Mouse (Mus musculus) gastrocnemius, adult 2 months (tissue): ENCODE measurements around the gene Srrt. TPM values are rescaled to one million over a fixed set of nuclear protein-coding genes. Genes with fewer than 3 reads are reported as not detected.

Experiments
- DNase-seq: peaks from one replicate; pipeline ENCODE4 v3.0.0; 2022
- H3K27ac ChIP-seq: fragments of 200-600 bp; 2 replicates; pipeline ENCODE4 v1.8.1; 2022; ENCODE audit warnings: mild to moderate bottlenecking
- H3K4me3 ChIP-seq: fragments of 200-600 bp; 2 replicates; pipeline ENCODE4 v1.8.1; 2022; ENCODE audit warnings: mild to moderate bottlenecking, moderate library complexity
- CTCF ChIP-seq: fragments of 200-600 bp; IDR thresholded peaks from 2 replicates; pipeline ENCODE4 v1.8.1; 2022; ENCODE audit warnings: antibody characterized with exemption, mild to moderate bottlenecking, moderate library complexity
- intact Hi-C: fragments of 180-260 bp; cut with DNase I; formaldehyde crosslinking; loops from one replicate; pipeline ENCODE4 v1.15.1; 2025
- total RNA-seq, 2 experiments: library from RNA; stranded (reverse); gene quantifications; 2 replicates each; pipeline ENCODE4 v1.2.3; 2021

The Srrt gene
- total RNA-seq, 2 experiments from 2014 or later, result 38.7 to 46.2 TPM

DNA sequence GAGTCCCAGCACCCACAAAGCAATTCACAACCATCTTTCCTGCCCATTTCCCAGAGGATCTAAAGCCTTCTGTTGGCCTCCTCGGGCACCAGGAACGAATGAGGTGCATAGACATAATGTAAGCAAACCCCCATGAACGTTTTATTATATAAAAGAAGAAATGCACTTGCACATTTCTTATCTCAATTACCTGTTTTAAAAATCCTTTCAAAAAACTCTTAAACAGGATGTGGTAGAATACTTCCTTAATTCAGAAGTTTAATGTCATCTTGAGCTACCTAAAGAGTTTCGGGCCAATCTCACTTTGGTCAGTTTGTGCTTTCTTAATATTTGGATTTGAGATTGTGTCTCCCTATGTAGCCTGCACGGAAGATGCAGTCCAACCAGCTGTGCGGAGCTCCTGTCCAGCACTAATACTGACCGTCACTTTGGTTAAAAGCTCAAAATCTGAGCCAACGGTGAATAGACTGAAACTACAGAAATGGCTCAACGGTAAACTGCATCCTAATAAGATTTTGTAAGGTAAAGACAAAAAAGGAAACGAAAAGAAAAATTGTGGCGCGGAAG, 952 bp downstream of the Srrt start:
- DNase-seq, result no peak
- no peak for TF ChIP-seq CTCF
- H3K4me3 ChIP-seq, result peak overlapping the region; percentile 97
- intact Hi-C loops, result loop anchor here (2.0 to 5.0 kb wide), 2 partner anchors 14 to 196 kb away; partner anchors contain the start of gene Pop7
- peak overlapping the region; percentile 95 for H3K27ac ChIP-seq

DNA sequence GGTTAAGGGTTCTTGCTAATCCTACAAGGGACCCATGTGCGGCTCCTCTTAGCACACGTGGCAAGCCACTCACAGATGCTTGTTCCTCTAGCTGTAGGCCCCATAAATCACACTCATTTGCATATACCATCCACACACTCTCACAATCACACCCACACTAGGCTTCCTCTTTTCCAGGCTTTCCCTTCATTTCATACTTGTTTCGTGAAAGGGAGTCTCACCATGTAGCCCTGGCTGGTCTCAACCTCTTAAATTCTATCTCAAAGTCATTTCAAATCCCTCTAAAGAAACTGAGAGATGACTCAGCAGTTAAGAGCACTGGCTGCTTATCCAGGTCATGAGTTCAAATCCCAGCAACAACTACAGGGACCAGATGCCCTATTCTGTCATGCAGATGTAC, 1.7 kb downstream of the Srrt start:
- H3K4me3 ChIP-seq, result peak overlapping the region; percentile 97
- H3K27ac ChIP-seq, result peak overlapping the region; percentile 95; the same call in 1 of the 2 replicates
- intact Hi-C loops, result loop anchor here (2.0 to 5.0 kb wide), 2 partner anchors 13 to 196 kb away; partner anchors contain the start of gene Pop7
- TF ChIP-seq CTCF, result no peak
- no peak for DNase-seq

DNA sequence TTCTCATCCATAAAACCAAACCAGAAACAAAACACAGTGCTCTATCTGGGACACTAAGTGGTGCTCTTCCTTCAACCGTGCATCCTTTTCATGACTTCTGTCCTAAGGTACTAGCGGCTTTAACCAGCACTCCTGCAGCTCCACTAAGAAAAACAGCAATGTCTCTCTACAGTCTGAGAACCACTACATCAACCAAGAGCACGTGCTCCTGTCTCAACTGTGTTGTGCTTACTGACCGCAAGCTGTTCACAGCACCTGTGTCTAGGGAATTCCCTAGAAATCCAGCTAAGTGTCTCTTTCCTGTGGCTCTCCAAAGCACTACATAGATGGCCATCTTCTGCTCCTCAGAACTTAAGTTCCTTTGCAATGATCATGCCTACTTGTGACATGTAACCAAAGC, 2.7 kb downstream of the Srrt start:
- Histone ChIP-seq H3K4me3 (no peak overlapping the region), H3K27ac (0 out of 2 replicates have a peak overlapping the region, but pooled peaks have one; percentile 24)
- DNase-seq, result no peak
- intact Hi-C loops, result loop anchor here (5.0 kb wide), 1 partner anchor 197 kb away; the partner anchor contains the start of gene Pop7
- no peak for TF ChIP-seq CTCF

DNA sequence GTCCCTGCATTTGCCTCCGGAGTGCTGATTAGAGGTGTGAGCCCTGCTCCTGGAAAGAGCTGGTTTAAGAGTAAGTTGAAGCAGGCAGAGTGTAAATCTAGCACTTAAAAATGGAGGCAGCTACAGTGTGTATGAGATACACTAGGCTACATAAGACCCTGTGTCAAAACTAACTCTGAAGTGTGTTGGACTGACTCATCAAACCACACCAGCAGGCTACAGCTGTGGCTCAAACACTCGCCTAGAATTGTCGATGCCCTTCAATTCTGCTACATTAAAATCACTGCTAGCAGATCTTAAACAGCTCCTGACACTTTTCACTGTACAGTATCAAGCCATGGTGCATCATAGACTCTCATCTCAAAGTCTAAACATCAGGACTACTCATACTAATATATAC, 3.3 kb downstream of the Srrt start:
- TF ChIP-seq CTCF, result no peak
- no peak overlapping the region for H3K4me3 ChIP-seq
- no peak overlapping the region for H3K27ac ChIP-seq
- intact Hi-C loops, result no loop called here
- DNase-seq, result no peak

DNA sequence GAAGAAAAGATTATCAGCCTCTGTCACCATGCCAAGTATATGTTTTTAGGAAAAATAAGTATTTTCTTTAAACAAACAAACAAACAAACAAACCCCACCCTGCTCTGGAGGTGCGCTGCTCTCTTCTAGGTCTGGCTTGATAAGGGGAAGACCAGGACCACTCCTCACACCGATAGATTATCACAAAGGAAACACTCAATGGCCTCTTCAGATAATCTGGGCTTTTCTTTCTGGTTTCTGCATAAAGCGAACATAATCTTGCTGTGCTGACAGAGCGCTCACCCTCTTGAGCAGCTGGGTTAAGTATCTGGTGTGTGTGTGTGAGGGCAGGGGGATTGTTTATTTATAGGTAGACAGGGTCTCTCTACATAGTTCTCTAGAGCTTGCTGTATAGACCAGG, 3.9 kb downstream of the Srrt start:
- TF ChIP-seq CTCF, result no peak
- DNase-seq, result no peak

DNA sequence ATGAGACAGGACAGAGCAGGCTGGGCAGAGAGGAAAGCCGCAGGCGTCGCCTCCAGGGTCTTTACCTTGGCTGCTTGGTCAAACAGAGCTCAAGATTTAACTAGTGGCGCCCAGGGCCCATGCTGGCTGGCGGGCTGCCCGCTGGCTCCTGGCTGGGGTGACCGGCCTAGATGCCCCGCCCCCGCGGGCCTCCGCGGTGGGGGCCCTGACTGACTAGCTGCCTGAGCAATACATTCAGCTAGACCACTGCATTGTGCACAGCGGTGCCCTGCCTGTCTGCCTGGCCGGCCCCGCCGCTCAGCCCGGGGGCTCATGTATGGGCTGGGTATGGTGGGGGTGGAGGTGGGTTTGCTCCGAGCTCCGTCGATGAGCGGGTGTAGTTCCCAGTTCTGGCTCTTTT, 6.2 kb downstream of the Srrt start:
- TF ChIP-seq CTCF, result no peak
- H3K27ac ChIP-seq, result no peak overlapping the region
- intact Hi-C loops, result no loop called here
- DNase-seq, result no peak
- H3K4me3 ChIP-seq, result no peak overlapping the region

More for the DNA sequence above, 3.9 kb downstream of the Srrt start:
- Histone ChIP-seq H3K4me3 (no peak overlapping the region), H3K27ac (no peak overlapping the region)
- intact Hi-C loops, result no loop called here

DNA sequence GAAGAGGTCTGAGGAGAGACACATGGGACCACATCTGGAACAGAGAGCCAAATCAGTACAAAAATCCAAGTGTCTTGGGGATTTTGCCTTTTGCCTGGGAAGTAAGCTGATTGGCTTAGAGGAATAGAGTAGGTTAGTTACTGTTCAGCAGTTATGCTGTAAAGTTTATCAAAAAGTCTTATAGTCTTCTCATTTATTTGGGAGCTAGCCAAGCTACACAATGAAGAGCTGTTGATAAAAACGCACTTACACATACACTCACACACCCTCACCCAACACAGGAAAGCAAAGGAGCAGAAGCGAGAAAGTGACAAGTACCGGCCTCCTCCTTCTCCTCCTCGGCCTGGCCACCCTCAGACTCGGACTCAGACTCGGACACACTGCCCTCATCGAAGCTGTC, 8.2 kb downstream of the Srrt start:
- no peak for TF ChIP-seq CTCF
- intact Hi-C loops, result no loop called here
- no peak for DNase-seq
- H3K27ac ChIP-seq, result no peak overlapping the region
- H3K4me3 ChIP-seq, result no peak overlapping the region

DNA sequence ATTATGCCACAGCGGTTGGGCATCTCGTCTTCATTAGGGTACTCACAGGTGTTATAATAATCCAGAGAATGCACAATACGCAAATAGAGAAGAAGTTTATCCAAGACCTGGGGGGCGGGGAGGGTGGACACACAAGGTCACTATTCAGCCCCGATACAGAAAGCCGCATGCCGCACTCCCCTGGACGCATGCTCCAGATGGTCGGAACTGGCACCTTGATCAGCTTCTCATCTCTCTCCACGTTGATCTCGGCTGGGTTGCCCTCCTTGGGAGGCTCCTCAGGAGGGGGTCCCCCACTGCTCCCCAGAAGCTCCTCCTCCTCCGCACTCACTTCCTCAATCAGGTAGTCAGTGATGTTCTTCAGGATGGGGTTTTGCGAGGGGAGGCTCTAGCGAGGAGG, 10.3 kb downstream of the Srrt start:
- no peak for TF ChIP-seq CTCF

DNA sequence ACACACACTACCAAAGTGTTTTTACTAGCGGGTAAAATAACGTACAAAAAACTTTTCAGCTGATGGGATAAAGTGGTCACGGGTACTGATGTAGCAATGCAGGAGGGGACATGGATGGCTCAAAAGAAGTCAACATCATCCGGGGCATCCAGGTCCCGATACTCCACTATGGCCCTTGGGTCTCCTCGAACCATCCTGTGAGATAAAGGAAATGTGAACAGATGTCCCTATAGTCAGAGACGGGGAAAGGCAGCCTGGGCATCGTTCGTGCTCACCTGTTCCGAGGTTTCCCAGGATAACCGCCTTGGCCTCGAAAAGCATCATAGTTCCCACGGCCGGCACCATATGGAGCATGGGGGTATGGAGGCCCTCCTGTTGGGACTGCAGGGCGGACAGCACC, 11.8 kb downstream of the Srrt start:
- intact Hi-C loops, result no loop called here
- TF ChIP-seq CTCF, result no peak
- H3K27ac ChIP-seq, result no peak overlapping the region
- no peak overlapping the region for H3K4me3 ChIP-seq
- DNase-seq, result no peak

More for the DNA sequence above, 10.3 kb downstream of the Srrt start:
- Histone ChIP-seq H3K27ac (no peak overlapping the region), H3K4me3 (no peak overlapping the region)
- DNase-seq, result no peak
- intact Hi-C loops, result no loop called here

DNA sequence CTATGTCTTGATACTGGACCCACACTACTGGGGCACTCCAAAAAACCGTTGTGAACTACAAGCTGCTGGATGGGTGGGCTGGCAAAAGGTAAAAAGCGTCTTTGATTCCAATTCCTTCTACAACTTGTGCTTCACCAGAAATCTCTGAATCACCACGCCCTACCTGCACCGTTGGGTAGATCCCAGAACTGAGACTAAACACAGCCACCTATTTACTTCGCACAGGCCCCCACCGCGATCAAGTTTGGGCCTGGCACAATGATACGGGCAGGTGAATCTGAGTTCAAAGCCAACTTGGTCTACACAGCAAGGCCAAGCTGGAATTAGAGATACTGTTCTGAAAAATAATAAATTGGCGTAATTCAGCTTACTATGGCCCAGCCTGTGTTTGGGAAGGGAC, 12.2 kb downstream of the Srrt start:
- intact Hi-C loops, result no loop called here
- no peak for DNase-seq
- TF ChIP-seq CTCF, result no peak
- Histone ChIP-seq H3K4me3 (peak overlapping the region; percentile 92), H3K27ac (peak overlapping the region; percentile 92; the same call in 1 of the 2 replicates)

DNA sequence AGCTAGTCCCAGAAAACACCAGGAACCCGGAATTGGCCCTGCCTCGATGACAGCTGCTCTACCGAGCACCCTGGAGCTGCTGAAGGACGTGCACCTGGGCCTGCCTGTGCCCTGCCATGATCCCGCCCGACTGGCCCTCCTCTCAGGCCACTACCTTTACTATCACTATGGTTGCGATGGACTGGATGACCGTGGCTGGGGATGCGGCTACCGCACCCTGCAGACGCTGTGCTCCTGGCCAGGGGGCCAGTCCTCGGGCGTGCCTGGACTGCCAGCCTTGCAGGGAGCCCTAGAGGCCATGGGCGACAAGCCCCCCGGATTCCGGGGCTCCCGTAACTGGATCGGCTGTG, 12.8 kb downstream of the Srrt start:
- intact Hi-C loops, result loop anchor here (5.0 kb wide), 1 partner anchor 88 kb away; no protein-coding TSS in a partner anchor

DNA sequence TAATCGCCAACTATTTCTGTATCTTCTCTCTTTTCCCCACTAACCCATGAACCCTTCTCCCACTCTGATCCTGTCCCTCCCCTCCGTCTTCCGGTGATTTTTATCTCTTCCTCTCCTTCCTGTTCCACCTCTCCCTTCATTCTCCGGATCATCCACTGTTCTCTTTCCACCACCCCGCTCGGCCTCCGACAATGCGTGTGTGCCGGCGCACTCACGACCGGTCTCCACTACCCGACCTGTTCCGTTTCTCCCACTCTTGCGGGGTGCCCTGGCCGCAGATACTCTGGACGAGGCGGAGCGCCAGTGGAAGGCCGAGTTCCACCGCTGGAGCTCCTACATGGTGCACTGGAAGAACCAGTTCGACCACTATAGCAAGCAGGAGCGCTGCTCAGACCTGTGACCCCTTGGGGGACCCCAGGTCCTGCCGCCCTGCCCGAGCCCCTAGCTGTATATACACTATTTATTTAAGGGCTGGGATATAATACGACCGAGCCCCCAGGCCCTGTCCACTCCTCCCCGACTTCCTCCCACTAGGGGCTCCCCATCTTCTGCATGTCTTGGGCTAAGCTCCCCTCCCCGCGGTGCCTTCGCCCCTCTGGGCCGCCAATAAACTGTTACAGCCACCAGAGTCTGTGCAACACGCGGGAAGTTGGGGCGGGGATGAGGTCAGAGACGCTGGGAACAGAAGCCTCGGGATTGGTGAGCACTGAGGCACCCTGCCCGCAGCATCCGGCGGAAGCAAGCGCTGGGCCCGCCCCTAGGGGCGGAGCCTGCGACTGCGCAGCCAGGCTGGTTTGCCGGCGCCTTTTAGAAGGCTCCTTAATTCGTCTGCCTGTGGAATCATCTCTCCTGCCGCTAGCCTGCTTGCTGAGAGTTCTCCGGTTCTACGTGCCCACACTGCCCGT, 13.4 kb downstream of the Srrt start, which contains the start of gene Ufsp1:
Gene Ufsp1 (plus strand): TSS at position 791 of the 905 bp plus-strand sequence.
- TF ChIP-seq CTCF, result peak; percentile 8; the same call in 1 of the 2 replicates
- Histone ChIP-seq H3K27ac (peak within 1 kb of the TSS; percentile 92), H3K4me3 (peak within 1 kb of the TSS; percentile 92)
- intact Hi-C loops, result loop anchor here (2.0 to 5.0 kb wide), 2 partner anchors 13 to 88 kb away; partner anchors contain the start of gene Srrt
- peak; percentile 97 for DNase-seq

More for the DNA sequence above, 12.8 kb downstream of the Srrt start:
- peak overlapping the region; percentile 92 for H3K27ac ChIP-seq
- H3K4me3 ChIP-seq, result peak overlapping the region; percentile 92
- no peak for DNase-seq
- no peak for TF ChIP-seq CTCF

DNA sequence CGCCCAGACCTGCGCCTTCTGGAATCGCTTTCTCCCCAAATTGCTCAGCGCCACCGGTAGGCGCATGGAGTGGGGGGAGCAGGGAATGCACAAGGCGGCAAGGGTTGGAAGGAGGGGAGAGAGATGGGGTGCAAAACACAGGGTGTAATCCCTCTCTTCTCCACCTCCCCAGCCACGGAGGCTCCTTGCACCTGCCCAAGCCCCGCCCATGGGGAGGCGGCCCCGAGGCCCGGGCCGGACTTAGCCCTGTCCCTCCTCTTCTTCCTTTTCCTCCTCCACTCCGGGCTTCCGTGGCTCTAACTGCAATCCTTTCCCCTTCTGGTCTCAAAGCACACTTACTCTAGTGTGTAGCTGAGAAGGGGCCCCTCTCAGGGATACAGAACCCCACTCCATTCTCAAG, 14.2 kb downstream of the Srrt start:
- Histone ChIP-seq H3K4me3 (peak overlapping the region; percentile 92), H3K27ac (peak overlapping the region; percentile 92)
- DNase-seq, result peak; percentile 88
- intact Hi-C loops, result loop anchor here (2.0 to 5.0 kb wide), 2 partner anchors 14 to 89 kb away; partner anchors contain the start of gene Srrt
- TF ChIP-seq CTCF, result 0 out of 2 replicates have a peak, but pooled peaks have one; percentile 8
